Mouse (Mus musculus) spleen, embryonic (tissue): ENCODE measurements at regions not wholly inside any gene's neighbourhood (a gene's known extent, or its start where the extent isn't known, plus 50 kb on each side); places are given as distances from the start of the nearest gene placed in this dataset.

ENCODE experiments used
- CTCF ChIA-PET: fragments of 350-600 bp; sonication (Branson Sonifier 250); formaldehyde crosslinking; loops from one replicate; lab custom pipeline; 2022; lab: Charles Lee

GRCm38 (mm10) chr8:82473266-82473665, 70.2 kb upstream of the Il15 start:
- CTCF ChIA-PET: no interaction called here

GRCm38 (mm10) chr8:82471825-82472224, 68.8 kb upstream of the Il15 start:
- CTCF ChIA-PET: no interaction called here

- CTCF ChIA-PET: no interaction called here
Observed at GRCm38 (mm10) chr8:82469824-82470223, 66.8 kb upstream of the Il15 start.

DNA sequence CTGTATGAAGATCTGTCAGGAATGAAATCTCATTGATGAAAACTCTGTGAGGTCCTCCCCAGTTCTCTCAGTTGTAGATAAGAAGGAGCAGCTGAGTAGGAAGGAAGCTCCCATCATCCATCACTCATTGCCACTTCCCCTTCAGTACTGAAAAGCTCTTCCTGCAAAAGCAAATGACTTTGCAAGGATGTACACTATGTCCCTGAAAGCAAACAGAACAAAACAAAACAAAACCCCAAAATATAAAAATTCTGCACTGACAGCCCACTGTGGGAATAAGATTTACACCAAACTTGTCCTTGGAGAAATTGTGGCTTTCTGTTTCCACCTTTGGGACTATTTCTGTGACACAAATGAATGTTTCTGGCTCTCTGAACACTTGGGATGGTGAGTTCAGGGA, 59.8 kb upstream of the Il15 start:
- CTCF ChIA-PET: no interaction called here

DNA sequence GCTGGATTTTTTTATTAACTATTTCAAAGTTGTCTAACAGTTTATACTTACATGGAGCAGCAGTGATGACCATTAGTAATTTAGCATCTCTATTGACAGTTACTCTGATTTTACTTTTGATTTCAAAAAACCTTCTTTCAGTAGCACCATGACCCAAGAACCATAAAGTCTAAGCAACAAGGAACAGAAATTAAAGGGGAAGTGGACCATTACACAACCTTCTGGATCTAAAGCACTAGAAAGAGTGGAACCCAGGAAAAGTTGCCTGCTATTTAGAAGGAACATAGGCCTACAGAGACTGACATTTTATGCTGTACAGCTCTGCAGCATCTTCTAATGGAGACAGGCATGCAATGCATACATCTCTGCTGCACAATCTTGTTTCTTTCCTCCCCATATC, 56.0 kb upstream of the Il15 start:
- CTCF ChIA-PET: no interaction called here

GRCm38 (mm10) chr8:82454056-82454455, 51.0 kb upstream of the Il15 start:
- CTCF ChIA-PET: no interaction called here
